Mouse (Mus musculus): Measurements from ENCODE around the gene Vamp3.

DNA sequence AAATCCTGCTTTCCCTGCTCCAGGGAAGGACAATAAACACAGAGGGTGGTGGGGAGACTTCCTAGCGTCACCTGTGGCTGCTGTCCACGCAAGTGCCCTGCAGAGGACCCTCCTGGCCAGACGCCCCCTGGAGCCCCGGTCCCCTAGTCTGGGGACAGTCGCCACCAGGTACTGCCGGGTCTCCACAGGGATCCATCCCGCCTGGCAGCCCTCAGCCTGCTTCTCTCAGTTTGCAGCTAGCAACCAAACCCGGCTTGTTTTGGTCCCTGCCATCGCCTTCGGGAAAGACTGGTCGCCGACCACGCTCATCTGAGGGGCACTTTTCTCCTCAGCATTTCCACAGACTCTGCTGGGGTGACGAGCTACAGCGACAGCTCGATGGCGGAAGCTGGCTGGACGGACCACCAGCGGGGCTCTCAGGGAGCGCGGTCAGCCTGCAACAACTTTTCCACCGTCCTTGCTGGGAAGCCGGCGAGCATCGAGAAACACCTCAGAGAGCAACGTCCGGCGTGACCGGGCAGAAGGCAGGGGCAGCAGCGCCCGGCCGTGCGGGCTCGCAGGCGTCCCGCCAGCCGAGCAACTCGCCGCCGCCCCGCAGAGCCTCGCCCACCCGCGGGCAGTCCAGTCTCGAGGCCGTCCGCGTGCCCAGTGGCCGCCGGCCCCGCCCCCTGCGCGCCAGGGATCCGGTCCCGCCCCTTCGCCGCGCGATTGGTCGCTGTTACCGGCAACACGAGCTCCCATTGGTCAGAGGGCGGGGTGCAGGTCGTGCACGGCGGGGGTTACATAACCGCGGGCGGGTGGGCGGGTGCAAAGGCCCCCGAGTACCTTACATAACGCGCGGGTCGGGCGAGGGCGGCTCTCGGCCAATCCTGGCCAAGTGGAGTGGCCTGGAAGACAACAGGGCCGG, 13.5 kb downstream of the Vamp3 start, which contains the start of gene Per3:
- TF ChIP-seq POLR2A (IDR thresholded peaks at IDR 0.05; ENCODE audit: insufficient read depth, low read depth, low read length) (peak; percentile 68), CTCF (IDR thresholded peaks at IDR 0.05; ENCODE audit: insufficient read depth, low read depth, low read length) (no peak)
